Mouse (Mus musculus): ENCODE measurements around the gene Acr.

GRCm38 (mm10) chr15:89523283-89523832 is 44.8 kb upstream of the Acr start:
- TF ChIP-seq CTCF (IDR thresholded peaks at IDR 0.05; ENCODE audit: extremely low read depth, insufficient read depth, low read length) (no peak), POLR2A (IDR thresholded peaks at IDR 0.05; ENCODE audit: extremely low read depth, insufficient read depth, low read length) (no peak)

Data from cortical plate, adult 2 months (tissue).